Mouse (Mus musculus) right cerebral cortex, postnatal 36 days (tissue): Measurements from ENCODE around the gene D430042O09Rik.
A peak's percentile ranks its signal among the peaks of the same experiment; 100 is the strongest.
"Not testable (repeated sequence)": the region's sequence is repeated elsewhere in the genome, so short reads cannot be mapped to it uniquely, and the experiment has no call there.

Source experiments
- DNase-seq, 2 experiments: peaks; one replicate each; pipeline ENCODE4 v3.0.0; 2022; ENCODE audit warnings: low spot score in 2 of 2, mixed read lengths in 1 of 2

D430042O09Rik gene

DNA sequence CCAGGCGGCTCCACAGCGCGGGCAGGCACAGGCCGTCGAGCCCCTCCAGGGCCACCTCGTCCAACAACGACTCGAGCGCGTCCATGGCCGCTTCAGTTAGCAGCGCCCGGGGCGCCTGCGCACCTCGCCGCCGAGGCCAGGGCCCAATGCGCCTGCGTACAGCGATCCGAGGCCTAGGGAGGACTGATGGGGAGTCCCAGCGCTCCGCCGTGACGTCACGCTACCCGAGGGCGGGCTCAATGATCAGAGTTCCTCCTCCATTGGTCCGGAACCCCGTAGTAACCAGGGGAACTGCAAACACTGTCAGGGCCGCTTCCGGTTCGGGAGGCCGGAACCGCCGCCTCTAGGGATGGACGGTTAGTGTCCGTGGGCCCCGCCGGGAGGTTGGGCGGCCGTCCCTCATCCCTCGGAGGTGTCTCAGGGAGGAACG, at the start of gene D430042O09Rik, which contains the start of gene Gtf3c1:
TSS of gene D430042O09Rik (plus strand) at position 296 of the 430 bp plus-strand sequence.
TSS of gene Gtf3c1 (minus strand) at position 188 of the 430 bp plus-strand sequence.
- peak; percentile 99 for DNase-seq

DNA sequence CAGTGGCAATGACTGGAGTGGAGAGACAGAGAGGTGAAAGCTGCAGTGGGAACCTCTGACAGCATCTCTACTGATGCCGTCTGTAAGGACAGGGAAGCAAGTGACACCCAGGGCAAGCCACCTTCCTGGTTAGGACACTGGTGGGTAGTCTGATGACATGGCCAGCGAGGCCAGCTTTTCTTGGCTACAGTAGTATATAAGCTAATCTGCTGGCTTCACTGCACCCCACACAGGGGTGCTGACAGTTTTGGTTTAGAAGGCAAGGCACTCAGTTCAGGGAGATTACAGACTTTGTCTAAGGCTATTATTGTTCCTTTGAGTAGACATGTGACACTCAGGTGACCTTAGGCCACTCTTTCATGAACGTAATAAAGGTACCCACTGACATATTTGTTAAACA, 44.0 kb upstream of the D430042O09Rik start:
- DNase-seq, result no peak

DNA sequence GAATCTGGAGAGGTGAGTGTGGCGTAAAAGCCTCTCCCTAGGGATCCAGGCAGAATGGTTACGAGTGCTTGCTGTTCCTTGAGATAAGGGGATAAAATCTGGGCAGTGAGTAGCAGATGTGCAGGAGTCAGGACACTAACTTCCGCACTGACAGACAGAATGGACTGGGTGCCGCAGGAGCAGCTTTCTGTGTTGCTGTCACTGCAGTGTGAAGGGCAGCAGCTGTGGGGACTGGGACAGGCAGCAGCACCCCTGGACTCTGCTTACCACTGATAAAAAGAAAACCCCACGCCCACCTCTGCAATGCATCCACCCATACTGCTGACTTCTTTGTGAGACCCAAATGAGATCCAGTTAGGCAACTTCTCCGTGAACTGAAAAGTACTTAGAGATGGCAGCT, 36.8 kb upstream of the D430042O09Rik start:
- DNase-seq, result no peak

DNA sequence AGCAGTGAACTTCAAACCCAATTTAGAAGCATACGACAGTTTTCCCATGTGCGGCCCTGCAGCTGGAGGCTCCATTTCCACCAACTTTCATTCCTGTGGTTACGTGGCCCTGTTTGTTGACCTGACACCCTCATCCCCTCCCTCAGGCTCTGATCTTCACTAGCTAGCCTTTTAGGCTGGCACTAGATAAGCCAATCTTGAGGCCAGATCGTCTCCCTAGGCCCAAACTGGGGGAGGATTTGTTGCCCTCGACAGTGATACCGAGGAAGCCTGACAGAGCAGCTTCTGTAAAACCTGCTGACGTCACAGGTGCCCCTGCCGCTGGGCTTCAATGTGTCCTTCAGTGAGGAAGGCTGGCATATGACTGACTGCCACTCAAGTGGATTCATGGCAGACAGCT, 36.3 kb upstream of the D430042O09Rik start:
- no peak for DNase-seq

DNA sequence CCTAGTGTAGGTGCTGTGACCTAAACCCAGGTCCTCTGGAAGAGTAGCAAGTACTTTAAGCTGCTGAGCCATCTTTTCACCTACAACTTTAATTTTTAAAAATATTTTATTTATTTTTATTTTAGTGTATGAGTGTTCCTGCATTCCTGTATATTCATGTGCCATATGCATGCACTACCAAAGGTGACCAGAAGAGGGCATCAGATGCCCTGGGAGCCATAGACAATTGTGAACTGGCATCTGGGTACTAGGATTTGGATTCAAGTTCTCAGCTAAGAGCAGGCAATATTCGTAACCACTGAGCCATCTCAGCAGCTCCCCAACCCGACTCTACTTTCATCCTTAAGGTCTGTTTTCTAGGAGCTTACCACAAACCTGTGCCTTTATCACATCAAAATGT, 32.8 kb upstream of the D430042O09Rik start:
- DNase-seq, result no peak

DNA sequence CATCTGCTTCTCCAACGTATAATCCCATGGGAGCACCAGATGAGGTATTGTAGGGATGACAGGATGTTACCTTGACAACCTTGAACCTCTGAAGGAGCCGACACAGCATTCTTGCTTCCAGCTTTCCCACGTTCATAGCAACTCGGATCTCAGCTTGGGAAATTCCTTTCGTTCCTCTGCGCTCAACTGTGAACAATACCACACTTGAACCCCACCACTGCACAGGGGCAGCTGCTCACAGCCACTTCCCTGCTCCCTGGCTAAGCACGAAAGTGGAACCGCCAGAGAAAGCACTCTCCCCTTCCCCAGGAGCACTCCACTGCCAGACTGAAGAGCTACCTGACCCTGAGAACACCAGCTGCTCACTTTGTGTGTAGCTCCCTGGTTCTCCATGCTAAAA, 28.9 kb upstream of the D430042O09Rik start:
- DNase-seq, result no peak

DNA sequence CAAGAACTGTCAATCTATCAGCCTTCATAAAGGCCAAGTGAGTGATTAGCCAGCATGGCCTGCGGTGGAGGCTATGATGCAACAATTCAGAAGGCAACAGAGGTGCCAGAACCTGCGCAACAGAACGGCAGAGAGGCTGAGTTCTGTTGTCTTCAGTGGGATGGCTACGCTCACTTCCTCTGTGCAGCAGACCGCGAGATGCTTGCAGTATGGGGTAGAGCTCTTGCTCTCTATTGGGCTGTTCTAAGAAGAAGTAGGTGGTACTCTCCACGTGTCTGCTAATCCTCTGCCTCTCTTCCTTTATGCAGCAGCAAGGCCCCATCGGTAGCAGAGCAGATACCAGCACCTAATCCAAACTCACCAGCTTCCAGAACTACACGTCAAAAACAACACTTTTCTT, 27.8 kb upstream of the D430042O09Rik start:
- DNase-seq, result no peak

DNA sequence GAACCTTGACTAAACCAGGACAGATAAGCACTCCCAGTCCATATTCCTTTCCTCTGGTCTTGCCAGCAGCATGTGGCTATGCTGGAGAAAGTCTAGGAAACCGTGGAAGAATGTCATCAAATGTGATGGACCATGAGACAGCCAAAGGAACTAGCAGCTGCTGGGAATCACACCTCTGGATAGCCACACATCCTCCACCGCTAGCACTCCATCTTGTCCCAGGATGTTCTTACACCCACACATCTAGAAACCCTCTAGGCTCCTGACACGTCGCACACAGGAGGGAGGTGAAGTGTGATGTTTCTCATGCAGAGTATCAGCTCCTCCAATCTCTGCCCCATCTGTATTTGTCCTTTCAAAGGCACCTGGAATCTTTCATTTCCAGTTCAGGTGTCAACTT, 17.2 kb upstream of the D430042O09Rik start:
- peak; percentile 23 to 34 for DNase-seq

DNA sequence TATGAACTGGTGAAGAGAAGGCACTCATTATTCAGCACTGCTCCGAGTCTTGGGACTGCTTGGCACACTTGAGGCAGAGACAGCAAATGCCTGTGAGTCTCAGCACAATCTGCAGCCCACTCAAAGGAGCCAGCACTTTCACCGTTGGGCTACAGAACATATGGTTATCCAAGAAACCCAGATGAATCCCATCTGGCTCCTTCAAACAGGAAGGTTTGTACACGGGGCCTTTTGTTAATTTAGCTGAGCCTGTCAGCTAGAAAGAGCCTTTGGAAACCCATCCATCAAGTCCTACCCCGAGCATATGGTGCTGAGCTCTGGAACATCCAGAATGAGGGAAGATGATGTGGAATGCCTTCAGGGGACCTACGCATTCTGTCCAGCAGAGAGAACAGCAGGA, 13.6 kb upstream of the D430042O09Rik start:
- peak; percentile 67 to 82 for DNase-seq

DNA sequence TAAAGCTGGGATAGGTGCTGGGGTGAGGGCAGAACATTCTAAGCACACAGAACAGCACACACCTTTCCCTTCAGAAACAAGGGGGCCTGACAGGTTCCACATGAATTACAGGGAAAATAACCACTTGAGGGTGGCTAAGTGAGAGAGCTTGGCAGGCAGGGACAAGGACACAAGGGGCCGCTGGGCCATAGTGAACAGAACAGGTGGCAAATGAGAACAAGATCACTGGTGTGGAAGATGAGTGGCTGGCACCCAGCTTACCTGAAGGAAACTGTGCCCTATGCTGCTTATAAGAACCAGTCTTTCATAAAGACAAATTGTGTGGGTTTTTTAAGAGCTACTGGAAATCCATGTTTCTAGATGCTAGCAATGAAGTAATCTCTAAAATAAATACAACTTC, 4.9 kb upstream of the D430042O09Rik start:
- DNase-seq, result no peak

DNA sequence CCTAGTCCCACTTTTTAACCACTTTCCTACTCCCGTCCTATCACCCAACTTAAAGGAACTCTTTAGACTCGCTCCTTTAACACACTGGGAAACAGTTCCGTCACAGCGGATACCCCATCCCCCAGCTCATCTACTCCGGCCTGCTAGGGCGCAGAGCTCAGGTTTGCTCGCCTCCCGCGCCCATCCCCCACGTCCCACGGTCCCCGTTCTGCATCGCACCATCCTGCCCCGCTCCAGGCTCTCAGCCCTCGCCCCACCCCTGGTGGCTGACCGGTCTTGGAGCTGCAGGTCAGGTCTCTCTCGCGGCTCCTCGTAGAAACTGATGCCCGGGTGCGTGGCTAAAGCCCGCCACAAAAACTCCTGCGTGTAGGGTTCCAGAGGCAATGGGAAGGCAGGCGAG, 502 bp upstream of the D430042O09Rik start:
- DNase-seq, result peak in 1 of 2 experiments; percentile 30

DNA sequence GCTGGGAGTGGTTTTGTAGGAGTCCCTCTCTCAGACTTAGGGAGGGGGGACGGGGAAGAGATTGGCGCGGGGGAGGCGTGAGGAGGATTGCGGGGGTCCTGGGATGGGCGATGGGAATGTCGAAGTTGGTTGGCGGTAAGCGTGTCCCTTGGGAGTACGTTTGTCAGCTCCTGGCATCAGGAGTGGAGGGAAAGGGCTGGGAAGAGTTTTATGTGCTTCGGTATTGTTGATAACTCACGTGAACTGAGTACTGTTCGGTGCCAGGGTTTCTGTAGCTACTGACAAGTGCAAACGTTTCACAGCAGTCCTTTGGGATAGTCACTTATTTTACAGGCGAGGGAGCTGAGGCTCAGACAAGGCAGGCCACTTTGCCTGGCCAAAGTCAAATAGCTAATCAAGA, 412 bp downstream of the D430042O09Rik start:
- DNase-seq, result no peak

DNA sequence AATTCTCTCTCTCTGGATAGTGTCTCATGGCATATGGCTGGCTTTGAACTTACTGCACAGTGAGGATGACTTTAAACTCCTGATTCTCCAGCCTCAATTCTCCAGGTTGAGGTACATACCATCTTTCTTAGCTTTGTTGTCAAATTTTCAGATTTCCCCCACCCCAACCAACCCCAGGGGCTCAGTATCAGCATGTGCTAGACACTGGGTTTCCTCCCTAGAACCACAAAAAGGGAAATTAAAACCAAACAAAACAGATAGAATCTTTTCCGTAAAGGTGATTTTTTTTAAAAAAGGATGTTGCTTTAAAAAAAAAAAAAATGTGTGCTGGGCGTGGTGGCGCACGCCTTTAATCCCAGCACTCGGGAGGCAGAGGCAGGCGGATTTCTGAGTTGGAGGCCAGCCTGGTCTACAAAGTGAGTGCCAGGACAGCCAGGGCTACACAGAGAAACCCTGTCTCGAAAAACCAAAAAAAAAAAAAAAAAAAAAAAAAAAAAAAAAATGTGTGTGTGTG, 5.9 kb downstream of the D430042O09Rik start:
- not testable (repeated sequence) for DNase-seq

DNA sequence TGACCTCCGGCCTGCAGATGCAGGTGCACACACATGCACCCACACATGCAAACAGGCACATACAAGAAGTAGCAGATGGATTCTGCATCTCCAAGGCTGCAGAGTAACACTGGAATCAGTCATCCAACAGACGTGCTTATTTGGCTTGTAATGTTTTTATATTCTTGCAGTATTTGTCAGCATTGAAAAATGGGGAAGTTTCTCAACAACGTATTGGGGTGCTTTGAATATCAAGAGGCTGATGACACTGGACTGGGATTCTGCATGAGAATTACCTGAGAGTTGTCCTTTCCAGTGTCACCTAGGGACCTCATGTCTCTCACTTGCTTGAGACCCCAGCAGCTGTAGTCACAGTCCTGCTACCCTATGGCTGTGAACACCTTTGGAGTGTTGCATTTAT, 7.1 kb downstream of the D430042O09Rik start:
- no peak for DNase-seq

DNA sequence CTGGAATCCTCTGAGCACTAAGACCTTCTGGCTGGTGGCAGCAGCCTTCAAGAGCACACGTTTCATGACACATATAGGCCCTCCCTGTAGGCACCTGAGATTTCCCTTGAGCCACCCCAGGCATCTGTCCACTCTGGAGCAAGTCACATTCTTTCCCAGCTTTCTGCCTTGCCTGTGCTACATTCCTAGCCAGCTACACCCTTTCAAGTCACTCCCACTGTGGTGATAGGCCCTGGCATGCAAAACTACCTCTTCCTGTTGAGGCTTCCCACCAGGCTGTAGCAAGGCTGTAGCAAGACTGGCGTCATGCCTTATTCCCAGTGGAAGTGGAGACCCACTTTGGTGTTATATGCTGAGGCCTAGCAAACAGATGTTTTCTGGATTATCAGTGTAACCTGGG, 9.0 kb downstream of the D430042O09Rik start:
- DNase-seq, result no peak

DNA sequence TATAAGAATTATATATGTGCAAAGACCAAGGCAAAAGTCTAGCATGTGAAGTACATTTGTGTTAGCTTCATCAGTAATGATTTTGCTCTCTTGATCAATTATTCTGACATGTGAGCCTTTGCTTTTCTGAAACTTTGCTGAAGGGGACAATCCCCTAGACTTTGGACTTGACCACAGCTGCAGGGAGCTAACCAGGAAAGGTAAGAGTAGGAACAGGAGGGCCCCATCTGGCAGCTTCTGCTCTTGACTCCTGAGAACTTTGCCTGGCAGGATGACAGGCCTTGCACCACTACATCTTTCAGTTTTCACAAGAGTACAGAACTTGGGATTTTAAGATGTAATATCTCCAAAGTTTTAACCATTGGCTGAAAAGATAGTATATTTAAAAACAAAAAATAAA, 9.9 kb downstream of the D430042O09Rik start:
- DNase-seq, result no peak

DNA sequence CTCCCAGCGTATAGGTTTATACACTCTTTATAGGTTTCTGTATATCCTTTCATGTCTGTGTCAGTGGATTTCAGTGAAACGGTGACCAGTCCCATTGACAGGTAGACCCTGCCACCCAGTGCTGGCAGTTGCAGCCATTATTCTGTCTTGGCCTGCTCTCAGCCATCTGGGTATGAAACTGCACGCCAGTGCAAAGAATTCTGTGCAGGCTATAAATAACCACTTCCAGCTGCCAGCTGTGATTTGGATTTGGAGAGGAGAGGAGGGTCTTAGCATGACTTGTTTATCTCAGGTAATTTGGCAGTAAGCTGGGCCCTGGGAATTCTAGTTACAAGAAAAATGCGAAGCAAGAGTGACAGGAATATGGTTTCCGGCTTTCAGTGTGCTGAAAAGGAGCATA, 12.7 kb downstream of the D430042O09Rik start:
- DNase-seq, result no peak

DNA sequence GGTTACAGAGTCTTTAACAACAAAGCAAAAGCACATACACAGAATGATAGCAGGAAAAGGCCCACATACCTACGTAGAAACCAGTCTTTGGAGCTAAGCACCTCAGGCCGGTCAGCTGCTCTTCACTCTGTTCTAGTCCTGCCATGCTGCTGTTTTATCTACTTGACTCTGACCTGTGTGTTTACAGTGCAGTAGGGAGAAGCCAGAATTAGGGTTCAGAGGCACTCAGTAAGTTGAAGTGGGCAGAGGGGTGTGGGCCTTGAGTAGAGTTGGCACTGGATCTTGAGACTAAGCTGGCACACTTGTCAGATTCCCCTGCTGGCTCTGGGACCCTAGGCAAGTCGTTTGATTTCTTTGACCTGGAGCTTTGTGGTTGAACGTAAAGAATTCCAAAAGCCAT, 13.3 kb downstream of the D430042O09Rik start:
- DNase-seq, result no peak

DNA sequence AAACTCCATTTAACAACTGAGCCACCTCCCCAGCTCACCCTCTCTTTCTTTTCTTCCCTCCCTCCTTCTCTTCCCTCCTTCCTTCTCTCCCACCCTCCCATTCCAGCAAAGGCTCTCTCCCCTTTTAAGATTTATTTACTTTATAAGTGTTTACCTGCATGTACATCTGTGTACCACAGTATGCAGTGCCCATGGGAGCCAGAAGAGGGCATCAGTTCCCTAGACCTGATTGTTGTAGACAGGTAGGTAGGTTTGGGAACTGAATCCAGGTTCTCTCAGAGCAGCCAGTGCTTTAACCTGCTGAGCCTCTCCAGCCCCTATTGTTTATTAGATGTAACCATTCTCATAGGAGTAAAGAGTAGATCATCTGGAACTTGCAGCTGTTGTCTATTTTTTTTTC, 14.4 kb downstream of the D430042O09Rik start:
- no peak for DNase-seq

DNA sequence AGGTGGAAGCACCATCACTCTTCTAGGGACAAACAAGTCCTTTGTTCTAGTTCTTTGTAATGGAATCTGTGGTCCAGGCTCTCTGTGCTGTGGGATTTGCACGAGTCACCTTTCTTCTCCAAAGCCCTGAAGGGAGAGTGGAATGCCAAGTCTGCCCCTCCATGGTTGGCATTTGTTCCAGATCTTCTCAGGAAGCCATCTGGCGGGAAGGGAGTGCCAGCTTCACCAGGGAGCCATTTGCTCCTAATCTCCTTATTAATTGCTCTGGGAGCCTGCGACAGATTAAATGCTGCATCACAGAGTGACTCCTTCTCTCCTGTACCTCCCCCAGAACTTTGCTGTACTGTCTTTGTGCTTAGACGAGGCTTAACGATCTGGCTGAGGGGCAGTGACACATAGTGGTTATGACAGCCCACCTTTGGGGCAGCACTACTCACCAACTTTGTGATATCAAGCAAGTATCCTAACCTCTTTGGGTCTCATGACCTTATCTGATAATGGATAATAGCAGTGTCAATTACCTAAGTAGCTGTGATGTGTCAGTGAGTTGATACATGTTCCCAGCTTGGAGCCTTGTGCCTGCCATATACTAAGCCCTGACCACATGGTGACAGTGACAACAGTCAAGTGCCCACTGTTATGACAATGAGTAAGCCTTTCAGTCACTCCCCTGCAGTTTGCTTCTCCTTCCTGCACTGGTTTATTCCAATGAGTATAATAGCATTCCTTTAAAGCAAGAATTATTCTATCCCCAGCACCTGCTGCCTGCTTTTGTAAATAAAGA, 15.7 kb downstream of the D430042O09Rik start:
- DNase-seq, result no peak

DNA sequence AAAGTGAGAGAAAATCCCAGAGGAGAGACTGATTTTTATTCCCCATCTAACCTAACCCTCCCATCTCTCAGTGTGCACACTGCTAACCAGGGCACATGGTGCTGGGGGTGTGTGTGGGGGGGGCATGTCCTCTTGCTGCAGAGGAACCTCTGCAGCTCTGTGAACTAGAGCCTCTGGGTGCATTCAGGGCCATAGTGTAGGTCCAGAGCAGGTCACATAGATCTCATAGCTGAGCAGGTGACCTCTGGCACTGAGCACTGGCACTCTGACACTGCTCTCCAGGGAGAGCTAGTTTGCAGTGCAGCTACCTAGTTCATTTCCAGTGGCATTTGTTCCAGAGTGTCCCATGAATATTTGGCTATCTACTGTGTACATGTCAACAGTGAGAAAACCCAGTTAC, 24.0 kb downstream of the D430042O09Rik start:
- DNase-seq, result no peak

DNA sequence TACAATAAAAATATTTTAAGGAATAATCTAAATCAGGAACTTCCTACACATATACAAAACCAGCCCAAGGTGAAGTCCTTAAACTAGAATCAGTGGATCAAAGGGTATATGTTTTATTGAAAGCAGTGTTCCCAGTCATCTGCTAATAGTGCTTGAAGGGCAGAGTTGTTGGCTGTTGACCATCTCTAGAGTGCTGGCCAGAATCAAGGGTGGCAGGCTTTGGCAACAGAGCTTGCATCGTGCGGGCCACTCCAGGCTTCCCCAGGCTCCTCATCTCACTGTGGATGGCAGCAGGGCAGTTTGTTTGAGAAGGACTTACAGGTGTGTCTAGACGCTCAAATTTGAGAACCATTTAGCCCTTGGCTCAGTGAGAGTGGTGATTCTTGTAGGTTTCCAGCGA, 26.1 kb downstream of the D430042O09Rik start:
- DNase-seq, result no peak

DNA sequence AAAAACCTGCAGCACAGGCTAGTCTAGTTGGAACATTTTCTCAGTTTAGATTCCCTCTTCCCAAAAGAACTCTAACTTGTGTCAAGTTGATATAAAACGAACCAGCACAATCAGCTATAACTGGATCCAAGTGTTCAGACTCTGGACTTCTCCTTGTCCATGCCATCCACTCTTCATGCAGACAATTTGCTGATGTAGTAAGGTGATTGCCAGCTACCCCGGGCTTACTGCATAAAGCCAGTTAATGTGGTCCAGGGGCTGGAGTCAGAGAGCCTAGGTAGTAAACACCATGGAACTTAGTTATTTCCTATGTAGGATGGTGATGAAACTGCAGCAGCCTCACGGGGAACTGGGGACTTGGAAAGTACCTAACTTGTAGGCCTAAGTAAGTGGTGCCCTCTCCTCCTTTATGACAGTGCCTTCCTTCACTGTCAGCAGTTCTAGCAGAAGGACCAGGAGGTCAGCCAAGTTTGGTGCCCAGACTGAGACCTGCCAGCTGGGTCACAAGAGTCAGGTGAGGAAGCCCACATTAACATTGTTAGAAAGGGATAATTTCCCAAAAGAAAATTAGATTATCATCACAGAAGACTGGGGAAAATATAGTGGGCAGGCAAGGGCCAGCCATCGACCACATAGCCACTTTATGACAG, 28.8 kb downstream of the D430042O09Rik start:
- no peak for DNase-seq
